Mouse (Mus musculus) thymus, adult 2 months (tissue): ENCODE data around the gene Usb1. TPM values are rescaled to one million over a fixed set of nuclear protein-coding genes. Genes with fewer than 3 reads are reported as not detected.

ENCODE experiments used
- DNase-seq: peaks from one replicate; pipeline ENCODE4 v3.0.0; 2021
- H3K27ac ChIP-seq: fragments of 200-500 bp; 2 replicates; pipeline ENCODE4 v1.5.1; 2012; ENCODE audit warnings: low read length, control low read depth; ENCODE audit not compliant: control insufficient read depth, insufficient read depth
- H3K27me3 ChIP-seq: fragments of 200-500 bp; 2 replicates; pipeline ENCODE4 v1.6.1; 2012; ENCODE audit warnings: mild to moderate bottlenecking, low read length, moderate library complexity, mixed read lengths; ENCODE audit not compliant: control insufficient read depth, insufficient read depth
- H3K36me3 ChIP-seq: fragments of 200-500 bp; 2 replicates; pipeline ENCODE4 v1.6.1; 2012; ENCODE audit warnings: mild to moderate bottlenecking, low read length, moderate library complexity; ENCODE audit not compliant: control insufficient read depth, insufficient read depth
- H3K4me1 ChIP-seq: fragments of 200-500 bp; replicated peaks from 2 replicates; pipeline ENCODE4 v1.6.1; 2012; ENCODE audit warnings: low read length; ENCODE audit not compliant: control insufficient read depth, insufficient read depth
- H3K4me3 ChIP-seq: fragments of 200-500 bp; 2 replicates; pipeline ENCODE4 v1.5.1; 2012; ENCODE audit warnings: mild to moderate bottlenecking, low read length, control low read depth, moderate library complexity; ENCODE audit not compliant: control insufficient read depth, insufficient read depth
- CTCF ChIP-seq: fragments of 200-500 bp; IDR thresholded peaks from 2 replicates; pipeline ENCODE4 v1.5.1; 2012; ENCODE audit warnings: mild to moderate bottlenecking, control low read depth, low read length, moderate library complexity, borderline replicate concordance; ENCODE audit not compliant: control insufficient read depth, poor library complexity, insufficient read depth; ENCODE audit errors: extremely low read depth
- POLR2A ChIP-seq: fragments of 200-500 bp; IDR thresholded peaks from 2 replicates; pipeline ENCODE4 v1.6.1; 2012; ENCODE audit warnings: mild to moderate bottlenecking, low read length, control low read depth, moderate library complexity; ENCODE audit not compliant: control insufficient read depth, poor library complexity, insufficient read depth; ENCODE audit errors: extremely low read depth
- WGBS: fragments of 180-500 bp; shearing (Covaris S2); methylation state at CpG from one replicate; pipeline ENCODE4 v1.1.7; 2018; 5-methylcytosine and 5-hydroxymethylcytosine counted together
- polyA plus RNA-seq: library from polyadenylated mRNA; depleted of rRNA; stranded (reverse); fragments of >200 nt; gene quantifications from 2 replicates; pipeline ENCODE4 v1.2.3, GENCODE M21; 2012; rRNA removed

Usb1 gene
- polyA plus RNA-seq, 1 experiment = 55.6 TPM

- 18% methylated on average over 8 of the region's 8 CpGs for WGBS
- TF ChIP-seq CTCF (no peak), POLR2A (no peak)
- H3K4me1 ChIP-seq = peaks cover 24% of the 10 kb centered on the region
- no peak for DNase-seq
- no peak overlapping the region for H3K27ac ChIP-seq
- no peaks in the 10 kb centered on the region for H3K27me3 ChIP-seq
- no peak overlapping the region for H3K4me3 ChIP-seq
- H3K36me3 ChIP-seq = no peaks in the 10 kb centered on the region
Measured at GRCm38 (mm10) chr8:95395186-95395918, 63.3 kb downstream of the Usb1 start.

- peaks cover 25% of the 10 kb centered on the region for H3K4me1 ChIP-seq
- DNase-seq = no peak
- H3K36me3 ChIP-seq = no peaks in the 10 kb centered on the region
- no peak overlapping the region for H3K27ac ChIP-seq
- TF ChIP-seq CTCF (no peak), POLR2A (no peak)
- H3K4me3 ChIP-seq = no peak overlapping the region
- no peaks in the 10 kb centered on the region for H3K27me3 ChIP-seq
- WGBS = 89% methylated on average over 11 of the region's 11 CpGs
Measured at GRCm38 (mm10) chr8:95396752-95397151, 64.7 kb downstream of the Usb1 start.

Other genes with a start within 250 kb of the Usb1 start
- 13.7 and 19.1 TPM in 2 replicates for gene Kifc3, start 129.5 kb upstream of the Usb1 start, polyA plus RNA-seq
- gene Cngb1, start 25.7 kb upstream of the Usb1 start, polyA plus RNA-seq = 0.68 and 0.94 TPM in 2 replicates
- 0.97 and 2.1 TPM in 2 replicates for gene Tepp, start 21.7 kb upstream of the Usb1 start, polyA plus RNA-seq
- 30.7 and 34.8 TPM in 2 replicates for gene Zfp319, start 334 bp upstream of the Usb1 start, polyA plus RNA-seq
- gene Mmp15, start 20.0 kb downstream of the Usb1 start, polyA plus RNA-seq = 14.7 and 16.2 TPM in 2 replicates
- gene Cfap20, start 102.6 kb downstream of the Usb1 start, polyA plus RNA-seq = 65.9 and 67.2 TPM in 2 replicates
- gene Csnk2a2, start 157.8 kb downstream of the Usb1 start, polyA plus RNA-seq = 35.2 and 36.0 TPM in 2 replicates
- gene Ccdc113, start 201.8 kb downstream of the Usb1 start, polyA plus RNA-seq = 0.22 TPM in 1 of 2 replicates, not detected in the other
- gene Prss54, start 244.1 kb downstream of the Usb1 start, polyA plus RNA-seq = 0.07 TPM in 1 of 2 replicates, not detected in the other